Mouse (Mus musculus): ENCODE results near the gene Entpd7.

Gene Entpd7

GRCm38 (mm10) chr19:43674730-43675524 is 14.5 kb upstream of the Entpd7 start, which contains the start of gene Slc25a28:
Gene Slc25a28 (minus strand): TSS chr19:43674881.
- DNase-seq (ENCODE audit: low spot score), result peak; percentile 92

GRCm38 (mm10) chr19:43675525-43676400 is 13.7 kb upstream of the Entpd7 start:
- DNase-seq (ENCODE audit: low spot score), result no peak

- no peak for DNase-seq (ENCODE audit: low spot score)
Observed at GRCm38 (mm10) chr19:43678467-43679003, 10.9 kb upstream of the Entpd7 start.

- DNase-seq (ENCODE audit: low spot score), result no peak
Observed at GRCm38 (mm10) chr19:43679474-43679981, 9.9 kb upstream of the Entpd7 start.

GRCm38 (mm10) chr19:43681541-43681940 is 7.9 kb upstream of the Entpd7 start:
- no peak for DNase-seq (ENCODE audit: low spot score)

- DNase-seq (ENCODE audit: low spot score), result no peak
Observed at GRCm38 (mm10) chr19:43692815-43693214, 3.3 kb downstream of the Entpd7 start.

GRCm38 (mm10) chr19:43695514-43695964 is 6.1 kb downstream of the Entpd7 start:
- no peak for DNase-seq (ENCODE audit: low spot score)

GRCm38 (mm10) chr19:43697666-43698370 is 8.3 kb downstream of the Entpd7 start:
- DNase-seq (ENCODE audit: low spot score), result no peak

GRCm38 (mm10) chr19:43699021-43699762 is 9.7 kb downstream of the Entpd7 start:
- DNase-seq (ENCODE audit: low spot score), result no peak

- no peak for DNase-seq (ENCODE audit: low spot score)
Observed at GRCm38 (mm10) chr19:43699763-43700155, 10.3 kb downstream of the Entpd7 start.

- no peak for DNase-seq (ENCODE audit: low spot score)
Observed at GRCm38 (mm10) chr19:43704211-43704610, 14.7 kb downstream of the Entpd7 start.

- DNase-seq (ENCODE audit: low spot score), result no peak
Observed at GRCm38 (mm10) chr19:43704787-43705497, 15.5 kb downstream of the Entpd7 start.

GRCm38 (mm10) chr19:43708206-43708605 is 18.7 kb downstream of the Entpd7 start:
- DNase-seq (ENCODE audit: low spot score), result no peak

- DNase-seq (ENCODE audit: low spot score), result no peak
Observed at GRCm38 (mm10) chr19:43709317-43709716, 19.8 kb downstream of the Entpd7 start.

GRCm38 (mm10) chr19:43711159-43711916 is 21.9 kb downstream of the Entpd7 start:
- no peak for DNase-seq (ENCODE audit: low spot score)

- no peak for DNase-seq (ENCODE audit: low spot score)
Observed at GRCm38 (mm10) chr19:43711971-43712370, 22.5 kb downstream of the Entpd7 start.

GRCm38 (mm10) chr19:43720061-43720460 is 30.6 kb downstream of the Entpd7 start:
- no peak for DNase-seq (ENCODE audit: low spot score)

- DNase-seq (ENCODE audit: low spot score), result no peak
Observed at GRCm38 (mm10) chr19:43722891-43723290, 33.4 kb downstream of the Entpd7 start.

- no peak for DNase-seq (ENCODE audit: low spot score)
Observed at GRCm38 (mm10) chr19:43723501-43723900, 34.0 kb downstream of the Entpd7 start.

GRCm38 (mm10) chr19:43724194-43724593 is 34.7 kb downstream of the Entpd7 start:
- DNase-seq (ENCODE audit: low spot score), result no peak
